ENCODE assay signal across 8 mouse cellular contexts in the genomic region with DNA sequence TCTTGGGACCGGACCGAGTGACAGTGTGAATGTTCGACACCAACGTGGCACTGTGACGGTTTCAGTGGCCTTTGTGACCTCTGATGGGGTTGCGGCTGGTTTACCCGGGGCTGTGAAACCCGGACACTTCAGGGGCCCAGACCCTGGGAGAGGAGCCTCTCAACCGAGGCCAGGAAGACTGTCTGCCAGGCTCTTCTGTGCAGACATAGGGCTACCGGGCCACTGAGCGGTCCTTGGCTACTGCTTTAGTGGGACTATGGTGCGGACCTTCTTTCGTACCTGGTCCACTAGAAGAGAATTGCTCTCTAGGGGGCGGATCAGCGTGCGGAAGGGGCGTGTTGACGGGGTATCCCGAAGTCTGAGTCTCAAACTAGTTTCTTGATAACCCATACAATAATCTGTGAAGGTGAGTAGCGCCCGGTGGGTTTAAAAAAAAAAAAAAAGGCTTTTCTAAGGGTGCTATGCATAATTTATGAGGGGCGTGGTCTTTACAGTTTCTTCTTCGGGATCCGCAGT. TPM values are rescaled to one million over a fixed set of nuclear protein-coding genes. Genes with fewer than 3 reads are reported as not detected.
DNase-seq lines count a peak whose midpoint lies in the region; ATAC-seq lines count a peak whose summit lies in the region.

No protein-coding gene starts in this region.

- no peaks in the 10 kb centered on the region for H3K9me3 ChIP-seq in hindbrain, embryonic 10.5 days
- H3K9me3 ChIP-seq in liver, embryonic 11.5 days (ENCODE audit: control insufficient read depth, low read length): no peaks in the 10 kb centered on the region
- no peaks in the 10 kb centered on the region for H3K9me3 ChIP-seq in neural tube, embryonic 14.5 days (ENCODE audit: control insufficient read depth, low read length)

- H3K9ac ChIP-seq in liver, embryonic 11.5 days (ENCODE audit: low read depth, low read length): peak overlapping the region; percentile 70
- peak overlapping the region; percentile 21; the same call in 1 of the 2 replicates for H3K9ac ChIP-seq in neural tube, embryonic 14.5 days (replicated peaks; ENCODE audit: low read depth, low read length)

- H3K4me3 ChIP-seq in hindbrain, embryonic 10.5 days: peak overlapping the region; percentile 59
- peak overlapping the region; percentile 64 for H3K4me3 ChIP-seq in liver, embryonic 11.5 days (ENCODE audit: low read depth, low read length)
- H3K4me3 ChIP-seq in neural tube, embryonic 14.5 days (ENCODE audit: low read depth, low read length): peak overlapping the region; percentile 40

- ATAC-seq in liver, embryonic 11.5 days (replicated peaks; ENCODE audit: low FRiP score): peak; percentile 10; the same call in 1 of the 2 replicates
- no peak; the same call in 1 of the 2 replicates for ATAC-seq in neural tube, embryonic 14.5 days (ENCODE audit: low read depth)

- no peak overlapping the region; the same call in 1 of the 2 replicates for H3K27ac ChIP-seq in hindbrain, embryonic 10.5 days
- H3K27ac ChIP-seq in liver, embryonic 11.5 days (ENCODE audit: low read depth, low read length): peak overlapping the region; percentile 40; the same call in 1 of the 2 replicates
- H3K27ac ChIP-seq in neural tube, embryonic 14.5 days (ENCODE audit: low read depth, low read length): no peak overlapping the region

- peak overlapping the region; percentile 75 for H3K4me2 ChIP-seq in liver, embryonic 11.5 days
- peak overlapping the region; percentile 47 for H3K4me2 ChIP-seq in neural tube, embryonic 14.5 days (ENCODE audit: low read depth, low read length)

- H3K36me3 ChIP-seq in hindbrain, embryonic 10.5 days: no peaks in the 10 kb centered on the region
- no peaks in the 10 kb centered on the region for H3K36me3 ChIP-seq in liver, embryonic 11.5 days (ENCODE audit: control insufficient read depth, insufficient read depth, low read length)
- no peaks in the 10 kb centered on the region for H3K36me3 ChIP-seq in neural tube, embryonic 14.5 days (ENCODE audit: control insufficient read depth, insufficient read depth, low read length)

- 14% methylated on average over 24 of the region's 24 CpGs for WGBS in hindbrain, embryonic 10.5 days
- 14% methylated on average over 24 of the region's 24 CpGs for WGBS in liver, embryonic 11.5 days
- 15% methylated on average over 24 of the region's 24 CpGs for WGBS in neural tube, embryonic 14.5 days

- peak; percentile 14 to 28 for DNase-seq in spleen, postnatal 10 days (ENCODE audit: low spot score in 2 of 2)
- DNase-seq in spleen, postnatal 4 days (ENCODE audit: low spot score in 2 of 2): no peak
- peak; percentile 18 for DNase-seq in embryo, embryonic 10.5 days (ENCODE audit: low spot score)
- DNase-seq in hindbrain, embryonic 10.5 days (ENCODE audit: low spot score): peak; percentile 21
- peak; percentile 42 for DNase-seq in liver, embryonic 11.5 days (ENCODE audit: low spot score)
- no peak for DNase-seq in left cerebral cortex, adult 9 months (ENCODE audit: low spot score in 2 of 2)
- no peak for DNase-seq in ovary, postnatal 14 days (ENCODE audit: low spot score)

- peaks cover 5% of the 10 kb centered on the region for H3K4me1 ChIP-seq in hindbrain, embryonic 10.5 days (replicated peaks)
- 0 out of 2 replicates have a peak, but pooled peaks cover 2% of the 10 kb centered on the region for H3K4me1 ChIP-seq in liver, embryonic 11.5 days (replicated peaks; ENCODE audit: control insufficient read depth, insufficient read depth, low read length)
- H3K4me1 ChIP-seq in neural tube, embryonic 14.5 days (ENCODE audit: control insufficient read depth, insufficient read depth, low read length): no peaks in the 10 kb centered on the region

- no peaks in the 10 kb centered on the region for H3K27me3 ChIP-seq in hindbrain, embryonic 10.5 days (ENCODE audit: insufficient read depth, poor library complexity, severe bottlenecking)
- H3K27me3 ChIP-seq in liver, embryonic 11.5 days (replicated peaks; ENCODE audit: control insufficient read depth, insufficient read depth, low read length): no peaks in the 10 kb centered on the region
- H3K27me3 ChIP-seq in neural tube, embryonic 14.5 days (ENCODE audit: control insufficient read depth, insufficient read depth, low read length): no peaks in the 10 kb centered on the region

RNA-seq across cellular contexts. Expression of gene Uba1, which starts 0.8 kb away (rescaled TPM):
- 261 and 307 TPM in 2 replicates for polyA plus RNA-seq in hindbrain, embryonic 10.5 days (2016; fragmentation: Nextera tagmentation; extraction: Ambion mirVana)
- polyA plus RNA-seq in liver, embryonic 11.5 days (2014; fragmentation: Nextera tagmentation; extraction: Ambion mirVana): 189 and 203 TPM in 2 replicates
- 318 and 392 TPM in 2 replicates for polyA plus RNA-seq in neural tube, embryonic 14.5 days (2014; fragmentation: Nextera tagmentation; extraction: Ambion mirVana)

RNA-seq across cellular contexts. Expression of gene Cdk16, which starts 28.8 kb away (rescaled TPM):
- polyA plus RNA-seq in hindbrain, embryonic 10.5 days (2016; fragmentation: Nextera tagmentation; extraction: Ambion mirVana): 125 and 144 TPM in 2 replicates
- 62.1 and 68.3 TPM in 2 replicates for polyA plus RNA-seq in liver, embryonic 11.5 days (2014; fragmentation: Nextera tagmentation; extraction: Ambion mirVana)
- 117 and 120 TPM in 2 replicates for polyA plus RNA-seq in neural tube, embryonic 14.5 days (2014; fragmentation: Nextera tagmentation; extraction: Ambion mirVana)

RNA-seq across cellular contexts. Expression of gene Ndufb11, which starts 41.5 kb away (rescaled TPM):
- polyA plus RNA-seq in hindbrain, embryonic 10.5 days (2016; fragmentation: Nextera tagmentation; extraction: Ambion mirVana): 186 and 210 TPM in 2 replicates
- polyA plus RNA-seq in liver, embryonic 11.5 days (2014; fragmentation: Nextera tagmentation; extraction: Ambion mirVana): 188 and 209 TPM in 2 replicates
- 248 TPM in 2 replicates for polyA plus RNA-seq in neural tube, embryonic 14.5 days (2014; fragmentation: Nextera tagmentation; extraction: Ambion mirVana)

RNA-seq across cellular contexts. Expression of gene Rbm10, which starts 41.6 kb away (rescaled TPM):
- 89.3 and 103 TPM in 2 replicates for polyA plus RNA-seq in hindbrain, embryonic 10.5 days (2016; fragmentation: Nextera tagmentation; extraction: Ambion mirVana)
- polyA plus RNA-seq in liver, embryonic 11.5 days (2014; fragmentation: Nextera tagmentation; extraction: Ambion mirVana): 65.5 and 67.3 TPM in 2 replicates
- polyA plus RNA-seq in neural tube, embryonic 14.5 days (2014; fragmentation: Nextera tagmentation; extraction: Ambion mirVana): 41.5 and 42.6 TPM in 2 replicates

RNA-seq across cellular contexts. Expression of gene Usp11, which starts 44.8 kb away (rescaled TPM):
- 68.4 and 76.7 TPM in 2 replicates for polyA plus RNA-seq in hindbrain, embryonic 10.5 days (2016; fragmentation: Nextera tagmentation; extraction: Ambion mirVana)
- 33.0 and 36.3 TPM in 2 replicates for polyA plus RNA-seq in liver, embryonic 11.5 days (2014; fragmentation: Nextera tagmentation; extraction: Ambion mirVana)
- 85.9 and 93.5 TPM in 2 replicates for polyA plus RNA-seq in neural tube, embryonic 14.5 days (2014; fragmentation: Nextera tagmentation; extraction: Ambion mirVana)

Comparison
In these comparisons a context has a peak if more than half of its experiments do, and no peak if none do; other contexts are left out.
1. DNase-seq: peak in spleen, postnatal 10 days (2 of 2), embryo, embryonic 10.5 days (single experiment), hindbrain, embryonic 10.5 days (single experiment) and liver, embryonic 11.5 days (single experiment); none in spleen, postnatal 4 days (0 of 2), left cerebral cortex, adult 9 months (0 of 2) and ovary, postnatal 14 days (single experiment).
2. Peak in every context shown above with its lines, with median percentiles within 50 percentile points of each other: H3K4me3 ChIP-seq.